Mouse (Mus musculus) megakaryocyte, embryonic 14.5 days (primary cell): Measurements from ENCODE around the gene Rfpl4.

Source experiments
- FLI1 ChIP-seq: IDR thresholded peaks from 2 replicates; pipeline ENCODE4 v1.6.1; 2012; ENCODE audit warnings: low read length, inconsistent platforms, mixed read lengths
- GATA1 ChIP-seq: IDR thresholded peaks from 3 replicates; pipeline ENCODE4 v1.6.1; 2012; ENCODE audit warnings: mixed read lengths, low read length, inconsistent platforms, borderline replicate concordance

- TF ChIP-seq GATA1 (no peak), FLI1 (no peak)
These were observed 9.0 kb upstream of the Rfpl4 start, which contains the start of gene Rasl2-9 for GRCm38 (mm10) chr7:5125549-5126406.
